Mouse (Mus musculus): Measurements from ENCODE around the gene 2310033P09Rik. TPM values are rescaled to one million over a fixed set of nuclear protein-coding genes. Genes with fewer than 3 reads are reported as not detected.

Gene 2310033P09Rik
- polyA plus RNA-seq (2012; rRNA removed) = 13.5 and 13.8 TPM in 2 replicates

GRCm38 (mm10) chr11:59208153-59208831, at the start of gene 2310033P09Rik:
TSS of gene 2310033P09Rik (plus strand) at chr11:59208321.

GRCm38 (mm10) chr11:59163255-59164236, 44.6 kb upstream of the 2310033P09Rik start, which contains the start of gene Iba57:
TSS of gene Iba57 (minus strand) at chr11:59163739.

GRCm38 (mm10) chr11:59182864-59183331, 25.2 kb upstream of the 2310033P09Rik start, which contains the start of gene Gjc2:
TSS of gene Gjc2 (minus strand) at chr11:59183213.

GRCm38 (mm10) chr11:59192059-59192386, 16.1 kb upstream of the 2310033P09Rik start, which contains the start of gene Guk1:
TSS of gene Guk1 (minus strand) at chr11:59192212.

GRCm38 (mm10) chr11:59202081-59202995, 5.8 kb upstream of the 2310033P09Rik start, which contains the start of gene Mrpl55:
TSS of gene Mrpl55 (plus strand) at chr11:59202486.

GRCm38 (mm10) chr11:59228122-59228953, 20.2 kb downstream of the 2310033P09Rik start, which contains the start of gene Arf1:
TSS of gene Arf1 (minus strand) at chr11:59228270.

Other genes starting within 250 kb of the 2310033P09Rik start
- 9.3 and 11.3 TPM in 2 replicates for gene Trim11, start 230.2 kb upstream of the 2310033P09Rik start, polyA plus RNA-seq (2012; rRNA removed)
- gene Obscn, start 71.9 kb upstream of the 2310033P09Rik start, polyA plus RNA-seq (2012; rRNA removed) = 0.66 and 0.73 TPM in 2 replicates
- 5.3 and 5.9 TPM in 2 replicates for gene Iba57, start 44.6 kb upstream of the 2310033P09Rik start, polyA plus RNA-seq (2012; rRNA removed)
- gene Gjc2, start 25.1 kb upstream of the 2310033P09Rik start, polyA plus RNA-seq (2012; rRNA removed) = 0.28 and 0.41 TPM in 2 replicates
- gene Guk1, start 16.1 kb upstream of the 2310033P09Rik start, polyA plus RNA-seq (2012; rRNA removed) = 40.7 and 42.7 TPM in 2 replicates
- gene Mrpl55, start 5.8 kb upstream of the 2310033P09Rik start, polyA plus RNA-seq (2012; rRNA removed) = 21.8 and 24.0 TPM in 2 replicates
- gene Arf1, start 19.9 kb downstream of the 2310033P09Rik start, polyA plus RNA-seq (2012; rRNA removed) = 274 and 291 TPM in 2 replicates
- not detected in 2 replicates for gene Wnt3a, start 82.4 kb downstream of the 2310033P09Rik start, polyA plus RNA-seq (2012; rRNA removed)
- gene Wnt9a, start 98.6 kb downstream of the 2310033P09Rik start, polyA plus RNA-seq (2012; rRNA removed) = 0.23 and 0.26 TPM in 2 replicates
- not detected in 2 replicates for gene Prss38, start 167.3 kb downstream of the 2310033P09Rik start, polyA plus RNA-seq (2012; rRNA removed)
- gene Jmjd4, start 241.7 kb downstream of the 2310033P09Rik start, polyA plus RNA-seq (2012; rRNA removed) = 2.3 and 2.5 TPM in 2 replicates
- 19.8 and 21.5 TPM in 2 replicates for gene Snap47, start 242.9 kb downstream of the 2310033P09Rik start, polyA plus RNA-seq (2012; rRNA removed)

All from liver, embryonic 18 days (tissue).